Mouse (Mus musculus) erythroblast, embryonic 14.5 days (primary cell): ENCODE data around the gene Scgb3a1.

ENCODE experiments used
- GATA1 ChIP-seq: IDR thresholded peaks from 2 replicates; pipeline ENCODE4 v1.6.1; 2012; ENCODE audit warnings: low read length, inconsistent platforms, mixed read lengths
- TAL1 ChIP-seq: IDR thresholded peaks from 3 replicates; pipeline ENCODE4 v1.6.1; 2012; ENCODE audit warnings: low read length, inconsistent platforms, mixed read lengths

- no peak for TF ChIP-seq GATA1
- no peak for TF ChIP-seq TAL1
Measured at GRCm38 (mm10) chr11:49655501-49655900, 7.9 kb upstream of the Scgb3a1 start.
